Mouse (Mus musculus) CH12.LX (cell line): ENCODE data around the gene Slc26a9.

ENCODE experiments used
- CHD2 ChIP-seq: IDR thresholded peaks from 2 replicates; pipeline ENCODE4 v1.6.1; 2011; ENCODE audit warnings: low read length, improper control_type of control experiment
- CTCF ChIP-seq, 2 experiments: IDR thresholded peaks in 1 of 2; conservative IDR thresholded peaks in 1 of 2; 2 replicates each; pipeline ENCODE4 v1.5.1; 2011 to 2012; ENCODE audit warnings: low read depth in 2 of 2, low read length in 2 of 2, improper control_type of control experiment in 1 of 2, inconsistent platforms in 1 of 2, mild to moderate bottlenecking in 1 of 2, moderate library complexity in 1 of 2
- ELF1 ChIP-seq: IDR thresholded peaks from 2 replicates; pipeline ENCODE4 v1.6.1; 2014; ENCODE audit warnings: low read depth, mild to moderate bottlenecking, inconsistent platforms, low read length, improper control_type of control experiment
- EP300 ChIP-seq: IDR thresholded peaks from 2 replicates; pipeline ENCODE4 v1.6.1; 2011; ENCODE audit warnings: low read length, improper control_type of control experiment
- ETS1 ChIP-seq: conservative IDR thresholded peaks from 2 replicates; pipeline ENCODE4 v1.6.1; 2012; ENCODE audit warnings: low read depth, mild to moderate bottlenecking, inconsistent platforms, low read length, improper control_type of control experiment, moderate library complexity
- JUN ChIP-seq: IDR thresholded peaks from 2 replicates; pipeline ENCODE4 v1.6.1; 2011; ENCODE audit warnings: low read depth, mild to moderate bottlenecking, low read length, improper control_type of control experiment, moderate library complexity; ENCODE audit not compliant: insufficient read depth
- KAT2A ChIP-seq: IDR thresholded peaks from 2 replicates; pipeline ENCODE4 v1.6.1; 2012; ENCODE audit warnings: low read length, improper control_type of control experiment, inconsistent platforms; ENCODE audit not compliant: insufficient replicate concordance
- MAX ChIP-seq: IDR thresholded peaks from 2 replicates; pipeline ENCODE4 v1.6.1; 2011; ENCODE audit warnings: low read length, improper control_type of control experiment
- MYC ChIP-seq: IDR thresholded peaks from 2 replicates; pipeline ENCODE4 v1.6.1; 2011; ENCODE audit warnings: low read depth, mild to moderate bottlenecking, improper control_type of control experiment, low read length
- NELFE ChIP-seq: IDR thresholded peaks from 2 replicates; pipeline ENCODE4 v1.6.1; 2011; ENCODE audit warnings: low read depth, low read length, improper control_type of control experiment
- NRF1 ChIP-seq: IDR thresholded peaks from 2 replicates; pipeline ENCODE4 v1.6.1; 2014; ENCODE audit warnings: low read depth, mild to moderate bottlenecking, inconsistent platforms, low read length, improper control_type of control experiment, moderate library complexity
- POLR2A ChIP-seq: IDR thresholded peaks from 2 replicates; pipeline ENCODE4 v1.6.1; 2011; ENCODE audit warnings: low read depth, mild to moderate bottlenecking, improper control_type of control experiment, low read length
- UBTF ChIP-seq: IDR thresholded peaks from 2 replicates; pipeline ENCODE4 v1.6.1; 2012; ENCODE audit warnings: low read depth, mild to moderate bottlenecking, inconsistent platforms, low read length, improper control_type of control experiment, moderate library complexity
- ZNF384 ChIP-seq: IDR thresholded peaks from 2 replicates; pipeline ENCODE4 v1.6.1; 2012; ENCODE audit warnings: low read depth, low read length, improper control_type of control experiment, inconsistent platforms

DNA sequence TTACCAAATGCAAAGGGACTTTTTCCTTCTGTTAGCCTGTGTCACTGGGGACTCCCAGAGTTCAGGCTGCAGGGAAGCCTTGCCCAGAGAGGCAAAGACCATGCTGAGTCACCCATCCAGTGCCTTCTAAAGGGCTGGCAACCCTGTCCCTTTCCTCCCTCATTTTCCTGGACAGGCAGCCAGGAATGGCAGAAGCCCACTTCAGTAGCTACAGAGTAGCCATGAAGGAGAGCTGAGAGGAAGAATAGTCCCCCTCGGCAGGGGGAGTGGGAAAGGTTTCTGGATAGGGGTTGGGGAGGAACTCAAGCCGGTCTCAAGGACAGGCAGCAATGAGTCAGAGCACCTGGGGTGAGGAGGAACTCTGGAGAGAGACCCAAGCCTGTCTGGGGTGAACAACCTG is 3.9 kb downstream of the Slc26a9 start:
- TF ChIP-seq KAT2A (no peak), CTCF (conservative IDR thresholded peaks at IDR 0.05 in 1 of 2, IDR thresholded peaks at IDR 0.05 in 1 of 2; ENCODE audit: low read depth in 2 of 2, low read length in 2 of 2) (no peak), ELF1 (no peak), EP300 (no peak), POLR2A (no peak), NELFE (no peak), JUN (no peak), ZNF384 (no peak), MAX (no peak), MYC (no peak), ETS1 (no peak), CHD2 (no peak), NRF1 (no peak), UBTF (no peak)
